Mouse (Mus musculus) urinary bladder, adult 2 months (tissue): ENCODE results near the gene Mtx1. TPM values are rescaled to one million over a fixed set of nuclear protein-coding genes. Genes with fewer than 3 reads are reported as not detected.

ENCODE experiments used
- DNase-seq: peaks from one replicate; pipeline ENCODE4 v3.0.0; 2022; ENCODE audit warnings: low spot score
- polyA plus RNA-seq: library from polyadenylated mRNA; depleted of rRNA; stranded (reverse); fragments of >200 nt; gene quantifications from 2 replicates; pipeline ENCODE4 v1.2.3, GENCODE M21; 2012; rRNA removed

Mtx1 gene
- polyA plus RNA-seq, result 112 and 131 TPM in 2 replicates

DNA sequence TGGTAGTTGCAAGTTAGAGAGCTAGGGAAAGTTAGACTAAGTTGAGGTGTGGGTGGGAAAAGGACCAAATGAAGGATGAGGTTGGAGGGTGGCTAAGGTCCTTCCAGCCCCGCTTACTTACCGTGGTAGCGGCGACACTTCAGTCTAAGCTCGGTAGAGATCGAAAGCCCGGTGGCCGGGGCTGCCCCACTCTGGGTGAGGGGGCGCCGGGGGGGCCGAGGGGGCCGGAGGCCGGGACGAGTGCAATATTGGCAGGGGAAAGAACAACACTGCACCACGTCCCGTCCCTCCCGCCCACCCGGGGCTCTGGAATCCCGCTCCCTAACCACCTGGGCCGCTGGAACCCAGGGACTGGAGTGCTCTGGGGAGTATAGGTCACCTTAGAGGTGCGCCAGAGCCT lies at the start of gene Mtx1:
TSS of gene Mtx1 (minus strand) at position 189 of the 400 bp plus-strand sequence.
- DNase-seq, result no peak

DNA sequence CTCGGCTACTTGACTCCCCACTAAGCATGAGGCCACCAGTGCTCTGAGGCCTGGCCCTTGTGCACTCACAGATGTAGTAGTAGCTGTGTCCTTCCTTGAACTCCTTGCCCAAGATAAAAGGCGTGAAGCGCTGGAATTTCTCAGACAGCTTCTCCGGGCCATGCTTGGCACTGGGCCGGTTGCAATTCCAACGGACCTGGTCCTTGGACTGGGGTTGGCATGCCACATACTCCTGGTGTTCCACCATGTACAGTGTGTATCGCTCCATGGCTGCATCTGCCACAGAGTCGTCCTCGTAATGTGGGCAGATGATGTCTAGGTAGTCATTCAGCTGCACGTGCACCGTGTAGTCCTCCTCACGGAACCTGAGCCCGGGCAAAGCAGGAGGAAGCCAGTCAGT lies 49.2 kb upstream of the Mtx1 start:
- DNase-seq, result no peak

DNA sequence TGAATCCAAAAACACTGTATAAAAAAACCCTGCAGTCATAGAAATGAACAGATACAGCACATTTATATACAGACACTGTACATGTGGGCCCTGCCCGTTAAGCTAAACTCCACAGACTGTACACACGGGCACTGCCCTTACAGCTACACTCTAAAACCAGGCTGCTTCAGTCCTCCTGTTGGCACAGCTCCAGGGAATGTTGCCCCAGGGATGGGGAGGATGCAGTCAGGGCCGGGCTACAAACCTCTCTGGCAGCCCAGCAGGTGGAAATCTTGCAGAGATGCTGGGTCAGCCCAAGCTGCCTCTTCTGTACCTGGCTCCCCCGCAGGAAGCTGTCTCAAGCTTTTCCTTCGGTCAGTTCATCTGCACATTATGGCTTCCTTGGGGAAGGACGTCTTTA lies 44.9 kb upstream of the Mtx1 start:
- no peak for DNase-seq

DNA sequence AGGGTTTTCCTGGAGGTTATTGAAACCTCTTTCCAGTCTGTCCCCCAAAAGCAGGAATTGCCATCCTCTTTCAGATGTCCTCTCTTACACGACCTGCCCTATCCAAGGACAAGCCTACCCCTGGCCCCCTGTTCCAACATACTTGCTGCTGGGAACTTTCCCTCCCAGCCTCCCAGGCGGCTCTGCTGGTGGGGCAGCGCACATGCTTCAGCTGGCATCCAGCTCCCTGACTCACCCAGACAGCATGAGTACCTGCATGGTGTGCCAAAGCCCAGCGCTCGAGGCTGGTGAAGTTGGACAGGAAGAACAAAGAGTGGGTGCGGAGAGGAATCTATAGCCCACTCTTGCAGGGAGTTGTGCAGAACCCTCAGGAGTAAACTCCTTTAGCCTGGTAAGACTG lies 44.0 kb upstream of the Mtx1 start:
- DNase-seq, result peak; percentile 42

DNA sequence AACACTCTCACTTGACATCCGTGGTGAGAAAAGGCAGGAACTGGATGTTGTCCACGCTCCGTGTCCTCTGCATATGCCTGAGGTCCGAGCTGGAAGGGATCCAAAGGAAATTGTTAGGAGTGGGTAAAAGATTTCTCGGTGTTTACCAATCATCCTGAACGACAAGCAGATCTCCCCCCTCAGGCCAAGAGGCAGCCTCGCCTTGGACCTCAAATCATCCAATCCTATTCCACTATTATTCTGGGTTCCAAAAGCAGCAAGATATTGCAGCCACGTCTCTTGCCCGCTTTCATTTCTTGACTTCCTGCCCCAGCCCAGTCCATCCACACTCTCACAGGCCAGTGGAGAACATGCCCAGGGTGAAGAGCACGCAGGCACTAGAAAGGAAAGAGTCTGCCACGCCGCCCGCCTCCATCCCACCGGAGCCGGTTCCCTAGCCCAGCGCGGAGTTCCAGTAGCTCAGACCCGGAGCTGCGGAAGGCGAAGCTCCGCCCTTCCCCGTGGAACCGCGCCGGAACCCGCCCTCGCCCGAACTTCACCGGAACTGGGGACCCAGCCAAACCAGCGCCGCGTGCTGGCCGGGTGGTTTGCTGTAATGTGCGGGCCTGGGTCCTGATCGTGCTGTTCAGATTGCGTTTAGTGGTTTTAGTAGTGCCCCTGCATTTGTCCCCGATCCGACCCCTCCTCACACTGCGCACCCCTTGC lies 43.3 kb upstream of the Mtx1 start, which contains the start of gene Slc50a1:
TSS of gene Slc50a1 (minus strand) at position 520 of the 705 bp plus-strand sequence.
- DNase-seq, result peak; percentile 72

DNA sequence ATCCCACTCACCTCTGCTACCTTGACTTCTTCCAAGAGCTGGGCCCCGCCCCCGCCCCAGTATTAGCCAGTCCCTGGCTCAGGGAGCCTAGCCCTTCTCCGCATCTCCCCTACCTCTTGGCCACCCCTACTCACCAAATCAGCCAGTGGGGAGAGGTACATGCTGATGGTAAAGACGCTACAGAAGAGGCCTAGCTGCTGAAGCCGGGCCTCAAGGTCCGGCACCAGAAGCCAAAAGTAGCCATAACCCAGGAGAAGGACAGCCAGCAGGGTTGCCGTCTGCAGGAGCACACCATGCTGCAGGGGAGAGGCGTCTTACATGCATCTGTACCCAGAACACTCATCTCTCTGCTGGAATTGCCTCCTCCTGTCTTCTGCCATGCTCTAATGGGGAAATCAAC lies 42.0 kb upstream of the Mtx1 start:
- DNase-seq, result no peak

DNA sequence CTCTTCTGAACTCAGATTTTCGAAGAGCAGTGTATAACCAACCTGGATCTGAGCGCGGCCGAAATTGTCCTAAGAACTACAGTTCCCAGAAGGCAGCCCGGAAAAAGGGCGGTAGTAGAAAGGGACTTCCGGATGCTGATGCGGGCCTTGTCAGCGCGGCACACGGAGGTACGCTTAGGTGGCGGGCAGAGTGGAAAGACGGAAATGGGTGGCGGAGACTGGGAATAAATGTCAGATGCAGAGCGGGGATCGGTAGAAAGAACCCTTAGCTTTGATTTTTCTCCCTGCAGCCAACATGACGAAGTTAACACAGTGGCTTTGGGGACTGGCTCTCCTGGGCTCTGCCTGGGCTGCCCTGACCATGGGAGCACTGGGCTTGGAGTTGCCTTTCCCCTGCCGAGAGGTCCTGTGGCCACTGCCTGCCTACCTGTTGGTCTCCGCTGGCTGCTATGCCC lies 39.6 kb upstream of the Mtx1 start:
- peak; percentile 62 for DNase-seq

DNA sequence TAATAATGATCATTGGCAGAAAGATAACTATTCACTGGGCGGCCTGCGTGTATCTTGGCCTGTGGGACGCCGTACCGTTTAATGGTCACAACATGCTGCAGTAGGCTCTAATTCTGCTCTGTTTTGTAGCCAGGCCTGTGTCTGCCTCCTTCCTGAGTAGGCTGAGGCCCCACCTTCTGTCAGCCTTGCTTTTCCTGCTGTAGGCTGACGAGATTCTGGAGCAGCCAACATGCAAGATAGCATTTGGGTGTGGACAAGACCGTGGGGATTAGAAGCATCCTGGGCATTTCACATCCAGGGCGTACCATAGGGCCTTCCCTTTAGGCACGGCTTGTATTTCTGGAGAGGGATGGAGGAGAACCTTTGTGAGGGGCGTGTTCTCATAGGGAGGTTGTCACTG lies 35.5 kb upstream of the Mtx1 start:
- DNase-seq, result no peak

DNA sequence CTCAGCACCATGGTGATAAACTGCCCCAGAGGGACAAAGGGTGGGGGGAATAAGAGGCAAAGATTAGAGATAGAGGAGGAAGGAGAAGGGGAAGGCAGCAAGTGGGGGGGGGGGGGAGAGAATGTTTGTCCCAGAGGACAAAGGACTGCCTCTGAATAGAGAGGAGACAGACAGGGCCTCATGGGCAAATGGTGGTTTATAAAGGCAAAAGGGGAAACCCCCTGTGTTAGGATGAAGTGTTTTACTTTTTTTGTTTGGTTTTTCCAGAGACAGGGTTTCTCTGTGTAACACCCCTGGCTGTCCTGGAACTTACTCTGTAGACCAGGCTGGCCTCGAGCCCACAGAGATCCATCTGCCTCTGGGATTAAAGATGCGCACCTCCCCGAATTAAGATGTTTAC lies 33.3 kb upstream of the Mtx1 start:
- DNase-seq, result no peak

DNA sequence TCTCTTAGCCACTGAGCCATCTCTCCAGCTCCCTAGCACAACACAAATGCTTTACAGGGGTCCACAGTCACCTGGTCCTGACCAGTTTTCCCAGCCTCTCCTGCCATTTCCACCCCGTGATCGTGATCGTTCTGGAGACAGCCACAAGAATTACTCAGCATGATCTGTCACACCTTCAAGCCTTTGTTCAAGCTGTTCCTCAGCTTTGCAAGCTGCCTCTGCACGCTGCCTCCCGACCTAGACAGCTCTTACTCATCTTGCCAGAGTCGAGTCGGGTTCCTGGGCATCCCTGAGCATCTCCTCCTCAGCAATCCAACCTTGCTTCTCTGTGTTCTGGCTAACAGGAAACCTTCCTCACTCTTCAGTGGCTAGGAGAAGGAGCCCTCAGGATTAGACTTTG lies 32.2 kb upstream of the Mtx1 start, which contains the start of gene Dpm3:
TSS of gene Dpm3 (plus strand) at position 283 of the 400 bp plus-strand sequence.
- no peak for DNase-seq

DNA sequence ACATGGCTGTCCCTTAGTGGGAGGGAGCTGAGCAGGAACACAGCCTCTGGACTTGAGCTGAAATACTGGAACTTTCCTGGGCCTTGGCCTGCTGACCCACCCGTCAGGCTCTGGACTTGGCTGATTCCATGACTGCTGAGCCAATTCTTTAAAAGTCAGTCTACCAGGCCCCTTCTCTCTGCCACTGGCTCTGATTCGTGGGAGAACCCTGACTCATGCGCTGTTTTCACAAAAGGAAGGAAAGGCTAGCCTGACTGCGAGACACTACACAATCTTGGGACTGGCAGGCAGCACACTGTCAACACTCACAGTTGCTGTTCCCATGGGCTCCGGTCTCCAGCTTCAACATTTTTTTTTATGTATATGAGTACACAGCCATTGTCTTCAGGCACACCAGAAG lies 29.3 kb upstream of the Mtx1 start:
- no peak for DNase-seq

DNA sequence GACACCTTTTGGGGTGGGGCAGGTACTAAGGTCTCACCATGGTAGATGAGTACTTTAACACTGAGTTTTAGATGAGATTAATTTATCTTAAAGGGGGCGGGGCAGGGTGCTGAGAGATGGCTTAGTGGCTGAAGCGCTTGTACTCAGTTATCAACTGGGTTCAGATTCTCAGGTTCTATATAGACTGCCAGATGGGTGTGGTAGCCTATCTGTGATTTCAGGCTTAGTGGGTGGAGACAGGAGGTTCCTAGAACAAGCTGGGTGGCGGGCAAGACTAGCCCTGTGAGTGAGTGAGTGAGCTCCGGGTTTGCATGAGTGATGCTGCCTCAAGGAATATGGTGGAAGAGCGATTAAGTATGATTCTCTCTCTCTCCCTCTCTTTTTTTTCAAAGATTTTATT lies 28.1 kb upstream of the Mtx1 start:
- no peak for DNase-seq

DNA sequence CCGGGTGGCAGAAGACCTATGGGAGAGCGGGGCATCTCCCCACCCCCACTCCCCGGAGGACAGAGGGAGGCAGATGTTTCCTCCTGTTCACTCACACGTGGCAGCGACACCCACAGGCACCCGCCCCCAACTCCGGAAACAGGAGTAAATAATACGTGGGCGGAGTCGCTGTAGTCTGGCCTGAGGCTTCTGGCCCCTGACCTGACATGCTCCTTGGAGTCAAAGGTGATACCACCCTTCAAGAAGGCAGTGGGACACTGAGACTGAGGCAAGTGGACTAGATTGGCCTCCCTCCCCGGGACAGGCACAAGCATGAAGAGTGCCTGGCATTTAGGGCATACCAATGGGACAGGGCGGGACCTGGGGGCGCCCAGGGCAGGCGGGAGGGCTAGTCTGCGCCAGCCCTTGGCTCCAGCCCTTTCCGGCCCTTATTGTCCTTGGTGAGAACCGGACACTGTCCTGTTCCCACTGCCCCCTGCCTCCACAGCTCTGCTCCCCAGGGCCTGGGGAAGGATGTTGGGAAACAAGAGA lies 24.5 kb upstream of the Mtx1 start:
- no peak for DNase-seq

DNA sequence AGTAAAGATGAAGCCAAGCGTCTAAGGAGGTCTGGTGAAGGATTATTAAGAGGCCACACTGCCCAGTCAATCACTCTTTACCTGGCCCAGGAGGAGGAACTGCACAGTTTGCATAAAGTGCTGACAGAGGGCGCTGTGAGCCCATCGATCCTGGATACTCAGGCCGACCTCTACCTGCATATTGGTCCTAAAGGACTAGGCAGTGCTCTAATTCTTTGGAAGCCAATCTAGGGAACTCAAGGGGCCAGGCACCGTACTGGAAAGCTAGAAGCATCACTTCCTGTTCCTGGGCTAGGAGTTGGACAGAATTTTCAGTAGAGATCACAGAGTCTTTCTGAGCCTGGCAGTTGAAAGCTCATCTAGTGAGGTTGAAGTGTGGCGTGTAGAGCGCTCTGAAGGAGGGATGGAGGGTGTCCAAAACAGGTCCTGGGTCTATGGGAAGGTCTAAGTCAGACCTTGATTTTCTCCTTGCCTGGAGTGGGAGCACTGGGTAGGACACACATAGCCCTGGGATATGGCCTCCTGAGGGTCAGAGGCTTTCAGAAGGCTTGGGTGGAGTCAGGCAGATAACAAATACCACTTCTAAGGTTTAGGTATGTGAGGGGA lies 23.6 kb upstream of the Mtx1 start:
- no peak for DNase-seq

DNA sequence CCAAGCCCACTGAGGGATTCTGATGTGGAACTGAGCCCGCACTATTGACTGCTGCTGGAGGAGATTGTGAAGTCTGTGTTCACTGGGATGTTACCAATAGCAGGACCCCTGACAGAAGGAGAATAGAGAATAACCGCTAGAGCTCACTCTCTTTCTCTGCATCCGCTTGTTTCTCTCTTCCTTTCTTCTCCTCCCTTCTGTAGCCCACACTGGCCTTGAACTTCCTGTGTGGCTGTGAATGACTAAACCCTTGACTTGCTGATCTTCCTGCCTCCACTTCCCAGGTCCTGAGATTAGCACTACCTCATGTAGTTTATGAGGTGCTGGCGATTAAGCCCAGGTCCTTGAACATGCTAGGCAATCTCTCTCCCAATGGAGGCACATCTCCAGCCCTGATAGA lies 20.6 kb upstream of the Mtx1 start:
- DNase-seq, result no peak

DNA sequence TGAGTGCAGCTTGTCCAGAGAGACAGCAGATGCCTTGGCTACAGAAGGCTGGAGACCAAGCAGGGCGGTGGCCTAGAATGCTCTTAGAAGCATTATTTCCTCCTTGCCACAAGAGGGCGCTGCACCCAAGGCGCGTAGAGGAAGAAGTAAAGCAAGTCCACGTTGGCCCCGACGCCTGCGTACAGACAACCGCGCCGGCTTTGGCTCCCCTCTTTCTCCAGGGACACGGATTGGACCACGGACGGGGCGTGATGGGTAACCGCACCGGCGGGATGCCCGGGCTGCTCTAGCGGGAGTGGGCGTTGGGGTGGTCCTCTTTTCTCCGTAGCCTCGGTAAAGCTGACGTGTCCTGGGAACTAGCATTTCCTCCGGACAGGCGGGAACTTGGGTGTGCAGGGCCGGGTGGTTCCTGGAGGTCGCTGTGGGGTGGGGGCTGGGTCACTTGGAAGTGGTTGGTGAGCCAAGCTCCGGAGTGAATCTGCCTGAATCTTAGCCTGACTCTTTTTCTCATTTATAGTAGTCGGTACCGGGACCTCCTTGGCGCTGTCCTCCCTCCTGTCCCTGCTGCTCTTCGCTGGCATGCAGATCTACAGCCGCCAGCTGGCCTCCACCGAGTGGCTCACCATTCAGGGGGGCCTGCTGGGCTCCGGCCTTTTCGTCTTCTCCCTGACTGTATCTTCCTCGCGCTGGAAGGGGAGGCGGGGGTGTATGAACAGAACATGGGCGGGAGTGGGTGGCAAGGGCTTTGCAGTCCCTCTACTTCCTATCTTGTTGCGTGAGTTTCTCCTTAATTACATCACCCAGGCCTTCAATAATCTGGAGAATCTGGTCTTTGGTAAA lies 19.6 kb upstream of the Mtx1 start, which contains the start of gene Trim46:
TSS of gene Trim46 (minus strand) at position 49 of the 840 bp plus-strand sequence.
- peak; percentile 84 for DNase-seq

DNA sequence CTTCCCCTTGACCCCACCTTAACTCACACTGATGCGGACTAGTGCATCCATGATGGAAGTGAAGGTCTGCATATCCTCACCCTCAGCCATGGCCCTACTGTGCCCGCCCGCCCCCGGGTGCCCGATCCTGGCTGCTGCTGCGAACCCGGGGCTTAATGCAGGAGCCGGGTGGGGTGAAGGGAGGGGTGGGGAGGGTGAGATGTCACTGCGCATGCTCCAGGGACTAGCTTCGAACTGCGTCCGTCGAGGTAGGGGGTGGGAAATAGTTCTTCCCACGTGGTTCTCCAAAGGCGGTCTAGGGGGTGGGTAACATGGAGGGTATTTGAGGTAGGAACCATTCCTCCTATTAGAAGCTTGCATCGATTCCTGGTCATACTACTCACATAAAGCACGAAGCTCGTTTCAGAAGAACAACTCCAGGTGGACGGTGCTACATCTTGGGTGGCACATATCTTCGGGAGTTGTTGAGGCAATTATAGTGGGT lies 18.8 kb upstream of the Mtx1 start, which contains the start of gene Krtcap2:
TSS of gene Krtcap2 (plus strand) at position 279 of the 484 bp plus-strand sequence.
- DNase-seq, result no peak

DNA sequence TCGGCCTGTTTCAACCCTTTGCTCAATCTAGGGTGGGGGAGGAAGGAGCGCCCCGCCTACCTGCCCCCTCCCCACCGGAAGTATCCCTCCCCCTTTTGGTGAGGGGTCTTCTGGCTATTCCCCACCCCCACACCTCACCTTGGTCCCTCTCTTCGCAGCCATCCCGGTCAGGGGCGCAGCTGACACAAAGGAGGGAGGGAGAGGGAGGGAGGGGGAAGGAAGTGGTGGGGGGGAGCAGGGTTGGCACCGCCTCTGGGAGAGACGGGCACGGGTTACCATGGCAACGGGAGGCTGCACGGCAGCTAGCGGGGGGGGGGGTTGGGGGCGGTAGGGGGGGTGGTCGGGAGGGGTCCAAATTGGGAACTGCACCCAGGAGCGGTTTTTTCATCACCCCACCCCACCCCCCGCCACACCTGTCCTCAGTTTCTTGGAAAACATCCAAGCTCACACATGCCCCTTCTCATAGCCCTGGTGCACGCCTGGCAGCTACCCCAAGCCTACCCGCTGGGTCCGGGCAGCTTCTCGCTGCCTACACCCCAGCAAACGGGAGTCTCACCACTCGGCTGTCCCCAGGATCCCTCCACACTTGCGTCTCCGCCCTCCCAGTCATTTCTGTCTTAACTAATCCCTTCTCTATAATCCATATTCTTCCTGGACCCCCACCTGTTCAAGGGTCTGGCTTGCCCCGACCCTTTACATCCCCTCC lies 18.2 kb upstream of the Mtx1 start:
- DNase-seq, result no peak

DNA sequence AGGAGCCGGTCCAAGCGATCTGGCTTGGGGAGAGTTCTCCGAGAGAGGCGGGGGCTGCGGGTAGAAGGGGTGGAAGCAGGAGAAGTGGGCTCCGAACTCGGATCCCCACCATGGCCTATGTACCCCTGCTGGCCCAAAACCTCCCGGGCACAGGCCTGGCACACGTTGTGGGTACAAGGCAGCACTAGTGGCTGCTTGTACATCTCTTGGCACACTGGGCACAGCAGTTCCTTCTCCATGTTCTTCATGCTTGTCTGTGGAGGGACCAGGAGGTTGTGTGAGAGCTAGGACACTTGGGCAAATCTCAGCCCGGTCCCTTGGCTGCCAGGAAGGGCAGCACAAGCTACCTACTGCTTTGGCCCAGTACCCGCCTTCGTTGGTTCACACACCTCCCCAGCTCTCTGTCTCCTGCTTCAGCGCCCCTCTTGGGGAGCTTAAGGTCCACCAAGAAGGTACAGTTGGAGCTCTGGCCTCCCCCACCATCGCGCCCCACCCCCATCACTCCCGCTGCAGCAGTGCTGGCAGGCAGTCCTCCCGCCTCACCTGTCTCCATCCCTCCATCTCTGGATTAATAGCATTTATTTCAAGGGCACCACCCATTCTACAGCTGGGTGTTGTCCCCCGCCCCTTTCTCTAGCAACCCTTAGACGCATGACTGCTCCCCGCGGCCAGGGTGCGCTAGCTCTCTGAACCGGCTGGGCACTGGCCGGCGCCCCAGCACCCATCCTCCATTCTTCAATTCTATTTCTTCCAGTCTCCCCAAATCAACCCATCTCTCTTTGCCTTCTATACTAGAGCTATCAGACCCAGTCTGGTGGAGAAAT lies 17.5 kb upstream of the Mtx1 start:
- DNase-seq, result no peak

DNA sequence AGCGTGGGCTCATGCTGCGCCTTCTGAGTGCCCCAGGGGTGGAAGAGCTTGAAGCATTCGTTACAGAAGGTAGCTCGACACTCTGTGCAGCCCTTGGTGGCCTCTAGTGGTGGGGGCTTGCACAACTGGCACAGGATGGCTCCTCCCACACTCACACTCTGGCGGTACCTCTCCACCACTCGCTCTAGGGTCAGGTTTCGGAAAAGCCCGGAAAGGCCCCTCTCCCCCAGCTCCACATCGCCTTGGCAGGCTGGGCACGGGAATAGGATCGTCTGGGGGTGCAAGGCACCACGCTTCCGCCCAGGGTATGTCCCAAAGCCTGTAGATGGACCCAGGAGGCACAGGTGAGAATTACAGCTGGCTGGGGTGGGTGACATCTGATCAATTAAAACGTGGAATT lies 16.7 kb upstream of the Mtx1 start:
- DNase-seq, result no peak
